Mouse (Mus musculus): ENCODE results near the gene Sdk1. TPM values are rescaled to one million over a fixed set of nuclear protein-coding genes. Genes with fewer than 3 reads are reported as not detected.

Sdk1 gene
- polyA plus RNA-seq (2015; fragmentation: Nextera tagmentation; extraction: Ambion mirVana), result 0.10 and 0.14 TPM in 2 replicates

- Histone ChIP-seq H3K4me3 (replicated peaks) (peak within 1 kb of the TSS; percentile 56), H3K36me3 (no peaks in the 10 kb centered on the region), H3K27ac (no peak within 1 kb of the TSS)
These were observed at the start of gene Sdk1 for GRCm38 (mm10) chr5:141240841-141241543. Sdk1 (plus strand) TSS chr5:141241490.

GRCm38 (mm10) chr5:141197278-141197677 is 44.0 kb upstream of the Sdk1 start:
- 46% methylated on average over 4 of the region's 4 CpGs for whole genome bisulfite sequencing (ENCODE audit: insufficient replicate concordance)
- no peak overlapping the region for H3K27ac ChIP-seq
- H3K4me2 ChIP-seq, result no peak overlapping the region
- ATAC-seq (ENCODE audit: low read depth) (no peak), DNase-seq (no peak)
- H3K9ac ChIP-seq, result no peak overlapping the region
- no peak overlapping the region for H3K4me3 ChIP-seq (replicated peaks)
- H3K27me3 ChIP-seq, result no peaks in the 10 kb centered on the region
- H3K9me3 ChIP-seq (replicated peaks), result no peaks in the 10 kb centered on the region
- no peaks in the 10 kb centered on the region for H3K36me3 ChIP-seq
- H3K4me1 ChIP-seq (replicated peaks), result no peaks in the 10 kb centered on the region

More at GRCm38 (mm10) chr5:141240841-141241543, at the start of gene Sdk1:
- Histone ChIP-seq H3K9me3 (replicated peaks) (no peaks in the 10 kb centered on the region), H3K27me3 (peaks cover 66% of the 10 kb centered on the region), H3K9ac (peak within 1 kb of the TSS; percentile 56), H3K4me1 (replicated peaks) (peaks cover 13% of the 10 kb centered on the region), H3K4me2 (peak within 1 kb of the TSS; percentile 65)
- DNase-seq (peak; percentile 66), ATAC-seq (ENCODE audit: low read depth) (peak; percentile 89)
- under 1% methylated on average over 59 of the region's 77 CpGs for WGBS (ENCODE audit: insufficient replicate concordance)

- Histone ChIP-seq H3K4me2 (no peak overlapping the region), H3K9ac (no peak overlapping the region), H3K27me3 (no peaks in the 10 kb centered on the region), H3K9me3 (replicated peaks) (no peaks in the 10 kb centered on the region), H3K36me3 (no peaks in the 10 kb centered on the region), H3K4me1 (replicated peaks) (no peaks in the 10 kb centered on the region), H3K4me3 (replicated peaks) (no peak overlapping the region), H3K27ac (no peak overlapping the region)
- no peak for ATAC-seq (ENCODE audit: low read depth)
- WGBS (ENCODE audit: insufficient replicate concordance), result 64% methylated on average over 11 of the region's 11 CpGs
- no peak for DNase-seq
These were observed 38.8 kb upstream of the Sdk1 start for GRCm38 (mm10) chr5:141202276-141203065.

GRCm38 (mm10) chr5:141207061-141207460 is 34.2 kb upstream of the Sdk1 start:
- ATAC-seq (ENCODE audit: low read depth) (no peak), DNase-seq (no peak)
- Histone ChIP-seq H3K36me3 (no peaks in the 10 kb centered on the region), H3K4me3 (replicated peaks) (no peak overlapping the region), H3K27ac (no peak overlapping the region), H3K4me1 (replicated peaks) (no peaks in the 10 kb centered on the region), H3K9me3 (replicated peaks) (0 out of 2 replicates have a peak, but pooled peaks cover 3% of the 10 kb centered on the region), H3K27me3 (no peaks in the 10 kb centered on the region), H3K4me2 (no peak overlapping the region), H3K9ac (no peak overlapping the region)
- WGBS (ENCODE audit: insufficient replicate concordance), result 33% methylated on average over 5 of the region's 5 CpGs

GRCm38 (mm10) chr5:141225243-141225642 is 16.0 kb upstream of the Sdk1 start:
- Histone ChIP-seq H3K27ac (no peak overlapping the region), H3K4me3 (replicated peaks) (no peak overlapping the region), H3K9me3 (replicated peaks) (no peaks in the 10 kb centered on the region), H3K9ac (no peak overlapping the region), H3K36me3 (no peaks in the 10 kb centered on the region), H3K4me2 (no peak overlapping the region), H3K4me1 (replicated peaks) (0 out of 2 replicates have a peak, but pooled peaks cover 4% of the 10 kb centered on the region), H3K27me3 (no peaks in the 10 kb centered on the region)
- peak; percentile 41; the same call in 1 of the 2 replicates for ATAC-seq (ENCODE audit: low read depth)
- DNase-seq, result no peak
- WGBS (ENCODE audit: insufficient replicate concordance), result 44% methylated on average over 3 of the region's 3 CpGs

GRCm38 (mm10) chr5:141234326-141234725 is 7.0 kb upstream of the Sdk1 start:
- WGBS (ENCODE audit: insufficient replicate concordance), result 24% methylated on average over 4 of the region's 4 CpGs
- ATAC-seq (ENCODE audit: low read depth), result no peak
- no peak overlapping the region for H3K27ac ChIP-seq
- H3K4me3 ChIP-seq (replicated peaks), result no peak overlapping the region
- H3K36me3 ChIP-seq, result no peaks in the 10 kb centered on the region
- no peaks in the 10 kb centered on the region for H3K4me1 ChIP-seq (replicated peaks)
- H3K27me3 ChIP-seq, result peaks cover 8% of the 10 kb centered on the region
- DNase-seq, result no peak
- no peaks in the 10 kb centered on the region for H3K9me3 ChIP-seq (replicated peaks)
- H3K9ac ChIP-seq, result no peak overlapping the region
- H3K4me2 ChIP-seq, result no peak overlapping the region

GRCm38 (mm10) chr5:141239401-141239800 is 1.9 kb upstream of the Sdk1 start:
- H3K27me3 ChIP-seq, result peaks cover 58% of the 10 kb centered on the region
- H3K36me3 ChIP-seq, result no peaks in the 10 kb centered on the region
- ATAC-seq (ENCODE audit: low read depth) (no peak), DNase-seq (no peak)
- no peak overlapping the region for H3K4me2 ChIP-seq
- WGBS (ENCODE audit: insufficient replicate concordance), result 22% methylated on average over 5 of the region's 5 CpGs
- no peaks in the 10 kb centered on the region for H3K9me3 ChIP-seq (replicated peaks)
- no peak overlapping the region for H3K9ac ChIP-seq
- H3K4me1 ChIP-seq (replicated peaks), result peaks cover 13% of the 10 kb centered on the region
- H3K4me3 ChIP-seq (replicated peaks), result no peak overlapping the region
- no peak overlapping the region for H3K27ac ChIP-seq

GRCm38 (mm10) chr5:141240441-141240840 is 849 bp upstream of the Sdk1 start:
- peaks cover 61% of the 10 kb centered on the region for H3K27me3 ChIP-seq

GRCm38 (mm10) chr5:141241645-141242284 is 475 bp downstream of the Sdk1 start:
- peaks cover 67% of the 10 kb centered on the region for H3K27me3 ChIP-seq
- peaks cover 13% of the 10 kb centered on the region for H3K4me1 ChIP-seq (replicated peaks)
- no peak for DNase-seq
- H3K9ac ChIP-seq, result peak overlapping the region; percentile 56
- 1% methylated on average over 71 of the region's 82 CpGs for WGBS (ENCODE audit: insufficient replicate concordance)
- H3K4me3 ChIP-seq (replicated peaks), result peak overlapping the region; percentile 56
- H3K9me3 ChIP-seq (replicated peaks), result no peaks in the 10 kb centered on the region
- no peaks in the 10 kb centered on the region for H3K36me3 ChIP-seq
- H3K4me2 ChIP-seq, result peak overlapping the region; percentile 65
- H3K27ac ChIP-seq, result no peak overlapping the region
- peak; percentile 44 for ATAC-seq (ENCODE audit: low read depth)

More at GRCm38 (mm10) chr5:141240441-141240840, 849 bp upstream of the Sdk1 start:
- WGBS (ENCODE audit: insufficient replicate concordance), result 6% methylated on average over 10 of the region's 10 CpGs
- H3K27ac ChIP-seq, result no peak overlapping the region
- no peaks in the 10 kb centered on the region for H3K9me3 ChIP-seq (replicated peaks)
- H3K9ac ChIP-seq, result peak overlapping the region; percentile 36; the same call in 1 of the 2 replicates
- H3K36me3 ChIP-seq, result no peaks in the 10 kb centered on the region
- H3K4me1 ChIP-seq (replicated peaks), result peaks cover 13% of the 10 kb centered on the region
- peak overlapping the region; percentile 56 for H3K4me3 ChIP-seq (replicated peaks)
- no peak for ATAC-seq (ENCODE audit: low read depth)
- peak overlapping the region; percentile 65 for H3K4me2 ChIP-seq
- no peak for DNase-seq

- H3K27me3 ChIP-seq, result peaks cover 67% of the 10 kb centered on the region
These were observed 2.1 kb downstream of the Sdk1 start for GRCm38 (mm10) chr5:141243253-141243965.

More at GRCm38 (mm10) chr5:141243253-141243965, 2.1 kb downstream of the Sdk1 start:
- H3K9ac ChIP-seq, result no peak overlapping the region
- H3K36me3 ChIP-seq, result no peaks in the 10 kb centered on the region
- WGBS (ENCODE audit: insufficient replicate concordance), result 3% methylated on average over 33 of the region's 33 CpGs
- H3K4me2 ChIP-seq, result peak overlapping the region; percentile 47
- DNase-seq (no peak), ATAC-seq (ENCODE audit: low read depth) (no peak)
- H3K4me1 ChIP-seq (replicated peaks), result peaks cover 13% of the 10 kb centered on the region
- H3K9me3 ChIP-seq (replicated peaks), result no peaks in the 10 kb centered on the region
- H3K27ac ChIP-seq, result no peak overlapping the region
- H3K4me3 ChIP-seq (replicated peaks), result peak overlapping the region; percentile 30

Measured in liver, embryonic 13.5 days (tissue).